Mouse (Mus musculus): ENCODE results near the gene Rnf24. TPM values are rescaled to one million over a fixed set of nuclear protein-coding genes. Genes with fewer than 3 reads are reported as not detected.

Rnf24 gene
- 7.5 and 10.5 TPM in 2 replicates for polyA plus RNA-seq (2016; fragmentation: Nextera tagmentation; extraction: Ambion mirVana)

DNA sequence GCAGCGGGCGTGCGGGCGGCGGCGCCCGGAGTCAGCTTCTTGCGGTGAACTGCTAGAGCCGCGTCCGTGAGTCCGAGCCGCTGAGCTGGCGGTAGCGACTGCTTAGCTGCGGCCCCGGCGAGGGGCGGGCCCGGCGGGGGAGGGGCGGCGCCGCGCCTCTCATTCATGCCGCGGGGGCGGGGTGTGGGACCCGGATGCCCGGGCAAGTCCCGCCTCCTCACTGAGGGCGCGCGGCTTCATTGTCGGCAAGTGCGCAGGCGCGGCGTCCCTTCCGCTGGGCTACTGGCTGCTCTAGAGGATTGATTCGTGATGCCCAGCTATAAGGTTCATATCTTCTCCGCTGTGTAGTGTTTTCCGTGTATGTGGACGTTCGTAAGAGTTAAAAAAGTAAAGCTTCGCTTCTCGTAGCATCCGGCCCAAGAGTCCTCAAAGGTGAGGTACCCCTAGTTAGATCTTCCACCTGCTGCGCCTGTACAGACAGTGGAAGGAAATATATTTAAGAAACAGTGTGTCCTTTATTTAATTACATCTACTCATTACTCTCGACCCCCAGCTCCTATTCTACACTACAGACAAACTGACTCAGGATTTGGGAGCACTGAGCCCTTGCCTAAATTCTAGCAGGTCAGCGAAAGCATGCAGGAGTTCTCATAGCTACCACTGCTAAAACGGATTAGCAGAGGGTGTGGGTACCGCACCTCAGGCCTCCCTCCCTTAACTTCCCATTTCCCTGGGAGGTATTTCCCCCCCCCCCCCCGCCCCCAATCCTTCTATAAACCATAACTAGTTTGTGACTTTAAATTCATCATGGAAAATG is at the start of gene Rnf24:
TSS of gene Rnf24 (minus strand) at position 146 of the 817 bp plus-strand sequence.
- no peaks in the 10 kb centered on the region for H3K9me3 ChIP-seq (replicated peaks)
- H3K4me3 ChIP-seq: peak within 1 kb of the TSS; percentile 75
- H3K27ac ChIP-seq (replicated peaks): peak within 1 kb of the TSS; percentile 94
- H3K4me1 ChIP-seq: peaks cover 19% of the 10 kb centered on the region
- WGBS: under 1% methylated on average over 53 of the region's 54 CpGs
- H3K36me3 ChIP-seq: no peaks in the 10 kb centered on the region
- peak; percentile 97 for DNase-seq (ENCODE audit: low spot score)
- H3K27me3 ChIP-seq (ENCODE audit: low read depth, poor library complexity, severe bottlenecking): no peaks in the 10 kb centered on the region

DNA sequence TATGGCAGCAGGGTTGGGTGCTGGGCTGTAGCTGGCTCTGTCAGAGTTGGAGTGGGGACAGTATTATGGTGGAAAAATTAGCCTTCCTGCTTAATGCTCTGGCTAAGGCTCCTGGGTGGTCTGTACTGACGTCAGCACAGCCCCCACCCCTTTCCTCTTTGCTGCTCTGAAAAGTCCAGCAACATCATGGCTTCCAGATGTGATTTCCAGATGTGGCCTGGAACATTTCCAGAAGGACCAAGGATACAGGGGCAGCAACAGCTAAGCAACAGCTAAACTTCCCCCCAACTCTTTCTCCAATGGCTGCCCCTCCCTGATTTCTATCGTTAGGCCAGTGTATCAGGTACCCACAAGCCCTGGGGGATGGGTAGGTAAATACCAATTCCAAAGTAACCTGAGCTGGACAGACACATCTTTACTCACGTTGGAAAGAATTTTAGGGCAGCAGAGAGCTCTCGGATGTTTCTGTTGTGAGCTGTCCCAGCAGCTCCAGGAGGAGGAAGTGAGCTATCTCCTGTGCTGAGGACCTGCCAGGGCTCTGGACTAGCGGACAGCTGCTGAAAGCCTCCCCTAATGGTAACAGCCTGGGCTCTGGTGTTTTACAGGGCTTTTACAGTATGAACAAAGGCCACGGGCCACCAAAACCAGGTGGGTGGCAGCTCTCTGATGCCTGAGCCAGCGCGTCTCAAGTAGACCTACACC is 49.3 kb upstream of the Rnf24 start:
- no peaks in the 10 kb centered on the region for H3K9me3 ChIP-seq (replicated peaks)
- H3K4me3 ChIP-seq: no peak overlapping the region
- no peaks in the 10 kb centered on the region for H3K36me3 ChIP-seq
- H3K27ac ChIP-seq (replicated peaks): no peak overlapping the region
- DNase-seq (ENCODE audit: low spot score): no peak
- H3K4me1 ChIP-seq: no peaks in the 10 kb centered on the region; the same call in 1 of the 2 replicates
- WGBS: 75% methylated on average over 8 of the region's 8 CpGs
- no peaks in the 10 kb centered on the region for H3K27me3 ChIP-seq (ENCODE audit: low read depth, poor library complexity, severe bottlenecking)

DNA sequence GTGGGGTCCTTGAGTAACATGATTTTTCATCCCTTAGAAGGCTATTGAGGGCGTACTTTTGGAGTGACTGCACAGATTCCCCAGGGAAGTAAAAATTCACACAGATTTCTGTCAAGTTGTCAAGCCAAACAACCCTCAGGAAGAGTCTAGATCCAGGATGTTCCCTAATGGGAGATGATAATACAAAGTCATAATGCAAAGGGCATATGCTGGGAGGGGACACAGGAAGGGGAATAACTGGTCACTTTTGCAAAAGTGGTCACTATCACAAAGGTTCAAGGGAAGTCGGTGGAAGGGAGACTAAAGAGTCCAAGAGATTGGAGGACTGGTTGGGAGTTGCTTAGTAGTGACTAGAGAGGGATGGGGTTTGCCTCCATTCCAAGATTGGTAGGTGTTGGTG is 48.2 kb upstream of the Rnf24 start:
- 92% methylated on average over 2 of the region's 2 CpGs for WGBS
- H3K4me1 ChIP-seq: no peaks in the 10 kb centered on the region; the same call in 1 of the 2 replicates
- no peak overlapping the region for H3K27ac ChIP-seq (replicated peaks)

DNA sequence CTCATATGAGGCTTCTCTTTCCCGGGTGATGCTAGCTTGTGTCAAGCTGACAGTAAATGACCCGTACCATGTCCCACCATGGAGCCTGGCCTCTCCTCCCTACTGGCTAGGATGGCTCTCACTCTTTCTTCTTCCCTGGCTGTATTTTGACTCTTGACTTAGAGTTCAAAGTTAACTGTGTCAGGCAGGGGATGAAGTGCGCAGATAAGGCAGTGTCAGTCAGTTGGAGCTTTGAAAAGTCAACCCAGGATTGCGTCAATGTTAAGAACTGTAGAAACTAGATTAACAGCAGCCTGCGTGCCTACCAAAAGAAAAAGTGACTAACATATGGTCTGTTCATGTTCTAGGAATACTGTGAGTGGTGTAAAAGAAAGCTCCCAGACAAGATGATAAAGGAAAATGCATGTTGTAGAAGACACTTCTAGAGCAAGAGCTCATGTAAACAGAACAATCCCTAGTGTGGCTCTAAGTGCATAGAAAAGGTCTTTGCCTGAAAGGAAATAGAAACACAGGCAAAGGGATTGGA is 44.7 kb upstream of the Rnf24 start:
- no peaks in the 10 kb centered on the region for H3K36me3 ChIP-seq
- no peak for DNase-seq (ENCODE audit: low spot score)
- H3K4me1 ChIP-seq: no peaks in the 10 kb centered on the region; the same call in 1 of the 2 replicates
- WGBS: 93% methylated on average over 5 of the region's 5 CpGs
- H3K27ac ChIP-seq (replicated peaks): no peak overlapping the region
- no peak overlapping the region for H3K4me3 ChIP-seq
- no peaks in the 10 kb centered on the region for H3K9me3 ChIP-seq (replicated peaks)
- H3K27me3 ChIP-seq (ENCODE audit: low read depth, poor library complexity, severe bottlenecking): no peaks in the 10 kb centered on the region

More for the DNA sequence above, 48.2 kb upstream of the Rnf24 start:
- no peak overlapping the region for H3K4me3 ChIP-seq
- no peak for DNase-seq (ENCODE audit: low spot score)
- H3K27me3 ChIP-seq (ENCODE audit: low read depth, poor library complexity, severe bottlenecking): no peaks in the 10 kb centered on the region
- no peaks in the 10 kb centered on the region for H3K9me3 ChIP-seq (replicated peaks)
- no peaks in the 10 kb centered on the region for H3K36me3 ChIP-seq

DNA sequence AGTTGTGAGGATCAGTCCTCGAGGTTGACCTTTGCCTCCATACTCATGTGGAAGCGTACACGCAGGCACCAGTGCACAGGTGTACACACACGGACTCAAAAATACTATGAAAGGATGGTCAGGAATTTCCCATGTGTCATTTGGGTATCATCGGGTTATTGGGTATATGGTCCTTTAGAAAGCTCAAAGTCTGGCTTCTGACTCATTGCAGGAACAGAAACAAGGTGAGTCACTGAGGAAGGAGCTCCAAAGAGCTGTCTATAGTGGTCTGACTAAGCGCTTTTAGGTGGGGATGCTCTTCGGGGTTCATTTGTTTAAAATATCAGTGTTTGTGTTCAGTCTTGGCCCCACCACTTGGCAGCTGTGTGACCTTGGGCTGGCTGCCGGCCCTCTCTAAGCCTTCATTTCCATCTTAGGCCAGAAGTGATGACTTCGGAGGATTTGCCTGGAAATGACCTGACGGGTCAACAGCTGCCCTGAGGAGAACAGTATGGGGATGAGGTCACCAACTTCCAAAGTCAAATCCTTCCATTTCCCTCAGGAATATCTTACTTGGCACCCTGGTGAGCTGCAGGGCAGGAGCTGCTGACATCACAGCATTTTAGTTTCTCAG is 33.8 kb upstream of the Rnf24 start:
- no peaks in the 10 kb centered on the region for H3K36me3 ChIP-seq
- 88% methylated on average over 10 of the region's 10 CpGs for WGBS
- H3K27me3 ChIP-seq (ENCODE audit: low read depth, poor library complexity, severe bottlenecking): no peaks in the 10 kb centered on the region
- no peak overlapping the region for H3K27ac ChIP-seq (replicated peaks)
- no peaks in the 10 kb centered on the region for H3K4me1 ChIP-seq
- H3K9me3 ChIP-seq (replicated peaks): no peaks in the 10 kb centered on the region
- H3K4me3 ChIP-seq: no peak overlapping the region
- DNase-seq (ENCODE audit: low spot score): no peak

DNA sequence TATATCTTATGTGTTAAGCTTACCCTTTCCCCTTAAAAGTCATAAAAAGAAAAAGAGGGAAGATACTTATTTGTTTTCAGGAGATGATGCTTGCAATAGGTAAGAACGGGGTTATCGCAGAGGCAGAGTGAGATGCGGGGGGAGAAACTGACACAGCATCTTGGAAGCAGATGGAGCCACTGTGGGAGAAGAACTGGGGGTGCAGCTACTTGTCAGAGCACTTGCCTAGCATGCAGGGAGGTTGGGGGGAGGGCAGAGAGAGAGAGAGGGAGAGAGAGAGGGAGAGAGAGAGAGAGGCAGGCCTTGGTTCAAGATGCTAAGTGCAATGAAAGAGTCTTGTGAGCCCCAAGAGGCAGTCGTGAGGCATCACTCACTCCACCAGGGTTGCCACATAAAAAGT is 32.5 kb upstream of the Rnf24 start:
- no peaks in the 10 kb centered on the region for H3K9me3 ChIP-seq (replicated peaks)
- 80% methylated on average over 4 of the region's 4 CpGs for WGBS
- DNase-seq (ENCODE audit: low spot score): no peak
- H3K4me3 ChIP-seq: no peak overlapping the region
- H3K27ac ChIP-seq (replicated peaks): no peak overlapping the region
- H3K4me1 ChIP-seq: no peaks in the 10 kb centered on the region
- H3K36me3 ChIP-seq: no peaks in the 10 kb centered on the region
- H3K27me3 ChIP-seq (ENCODE audit: low read depth, poor library complexity, severe bottlenecking): no peaks in the 10 kb centered on the region

DNA sequence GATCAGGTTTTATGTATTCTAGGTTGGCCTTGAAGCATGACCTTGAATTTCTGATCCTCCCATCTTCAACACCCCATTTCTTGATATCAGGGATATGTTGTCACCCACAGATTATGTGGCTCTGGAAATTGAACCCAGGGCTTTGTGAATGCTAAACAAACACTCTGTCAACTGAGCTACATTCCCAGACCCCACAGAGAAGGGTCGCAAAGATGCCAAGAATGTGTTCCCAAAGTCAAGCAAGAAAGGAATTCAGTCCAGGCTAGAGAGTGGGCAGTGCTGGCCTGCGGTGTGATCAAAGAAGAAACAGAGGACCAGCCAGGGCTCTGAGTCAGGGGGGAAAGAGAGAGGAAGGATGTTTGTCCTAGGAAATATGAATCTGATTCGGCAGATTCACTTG is 26.8 kb upstream of the Rnf24 start:
- H3K36me3 ChIP-seq: no peaks in the 10 kb centered on the region
- no peak for DNase-seq (ENCODE audit: low spot score)
- H3K4me1 ChIP-seq: no peaks in the 10 kb centered on the region
- no peaks in the 10 kb centered on the region for H3K27me3 ChIP-seq (ENCODE audit: low read depth, poor library complexity, severe bottlenecking)
- H3K9me3 ChIP-seq (replicated peaks): peaks cover 2% of the 10 kb centered on the region; the same call in 1 of the 2 replicates
- H3K27ac ChIP-seq (replicated peaks): no peak overlapping the region
- no peak overlapping the region for H3K4me3 ChIP-seq
- WGBS: 81% methylated on average over 3 of the region's 3 CpGs

DNA sequence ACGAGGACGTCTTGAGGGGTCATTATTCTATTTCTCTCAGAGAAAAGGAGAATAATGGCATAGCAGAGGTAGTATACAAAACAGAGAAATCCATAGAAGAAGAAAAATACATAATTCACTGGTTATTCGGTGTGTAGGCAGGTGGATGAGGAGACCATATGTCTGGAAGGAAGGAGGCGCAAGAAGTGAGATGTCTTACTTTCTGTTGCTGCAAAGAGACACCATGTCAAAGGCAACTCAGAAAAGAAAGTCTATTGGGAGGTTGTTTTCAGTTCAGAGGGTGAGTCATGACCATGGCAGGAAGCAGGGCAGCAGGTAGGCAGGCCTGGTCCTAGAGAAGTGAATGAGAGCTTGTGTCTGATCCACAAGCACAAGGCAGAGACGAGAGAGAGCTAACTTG is 26.2 kb upstream of the Rnf24 start:
- 93% methylated on average over 5 of the region's 5 CpGs for WGBS
- H3K9me3 ChIP-seq (replicated peaks): peaks cover 5% of the 10 kb centered on the region; the same call in 1 of the 2 replicates
- no peak overlapping the region for H3K27ac ChIP-seq (replicated peaks)
- H3K36me3 ChIP-seq: no peaks in the 10 kb centered on the region
- no peaks in the 10 kb centered on the region for H3K27me3 ChIP-seq (ENCODE audit: low read depth, poor library complexity, severe bottlenecking)
- no peak overlapping the region for H3K4me3 ChIP-seq
- H3K4me1 ChIP-seq: no peaks in the 10 kb centered on the region
- DNase-seq (ENCODE audit: low spot score): no peak

DNA sequence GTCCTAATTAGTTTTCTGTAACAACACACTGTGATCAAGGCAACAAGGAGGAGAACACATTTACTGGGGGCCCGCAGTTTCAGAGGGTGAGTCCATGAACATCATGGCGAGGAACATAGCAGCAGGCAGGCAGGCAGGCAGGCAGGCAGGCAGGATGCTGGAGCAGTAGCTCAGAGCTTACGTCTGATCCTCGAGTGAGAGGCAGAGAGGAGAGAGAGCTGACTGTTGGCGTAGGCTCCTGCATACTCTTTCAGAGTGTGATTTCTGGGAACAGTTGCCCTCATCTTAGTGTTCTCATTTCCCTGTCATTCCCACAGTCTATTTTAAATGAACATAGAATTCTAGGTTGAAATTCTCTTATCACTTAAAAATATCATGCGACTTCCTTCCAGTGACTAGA is 24.4 kb upstream of the Rnf24 start:
- DNase-seq (ENCODE audit: low spot score): no peak
- Histone ChIP-seq H3K36me3 (no peaks in the 10 kb centered on the region), H3K9me3 (replicated peaks) (peaks cover 5% of the 10 kb centered on the region; the same call in 1 of the 2 replicates), H3K4me1 (no peaks in the 10 kb centered on the region), H3K27ac (replicated peaks) (no peak overlapping the region), H3K4me3 (no peak overlapping the region), H3K27me3 (ENCODE audit: low read depth, poor library complexity, severe bottlenecking) (no peaks in the 10 kb centered on the region)
- 71% methylated on average over 6 of the region's 6 CpGs for WGBS

DNA sequence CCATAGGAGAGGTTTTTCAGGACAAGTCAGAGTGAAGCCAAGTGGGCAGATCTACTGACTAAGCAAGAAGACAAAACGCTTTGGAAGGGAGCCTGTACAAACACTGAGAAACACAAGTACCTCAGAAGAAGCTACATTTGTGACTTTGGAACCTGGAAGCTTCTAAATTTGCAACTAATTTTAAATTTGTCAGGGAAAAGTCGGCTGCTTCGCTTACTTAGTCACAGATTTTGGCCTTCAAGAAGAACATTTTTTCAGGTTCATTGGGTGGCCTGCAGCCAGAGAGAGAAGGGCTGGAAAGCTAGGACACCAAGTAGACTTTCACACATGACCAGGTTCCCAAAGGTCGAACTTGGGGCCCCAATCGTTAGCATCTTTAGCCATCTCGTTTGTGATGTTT is 21.0 kb upstream of the Rnf24 start:
- Histone ChIP-seq H3K27ac (replicated peaks) (no peak overlapping the region), H3K4me3 (no peak overlapping the region), H3K4me1 (no peaks in the 10 kb centered on the region), H3K9me3 (replicated peaks) (peaks cover 5% of the 10 kb centered on the region; the same call in 1 of the 2 replicates), H3K27me3 (ENCODE audit: low read depth, poor library complexity, severe bottlenecking) (no peaks in the 10 kb centered on the region), H3K36me3 (no peaks in the 10 kb centered on the region)
- no peak for DNase-seq (ENCODE audit: low spot score)
- WGBS: 89% methylated on average over 6 of the region's 6 CpGs

DNA sequence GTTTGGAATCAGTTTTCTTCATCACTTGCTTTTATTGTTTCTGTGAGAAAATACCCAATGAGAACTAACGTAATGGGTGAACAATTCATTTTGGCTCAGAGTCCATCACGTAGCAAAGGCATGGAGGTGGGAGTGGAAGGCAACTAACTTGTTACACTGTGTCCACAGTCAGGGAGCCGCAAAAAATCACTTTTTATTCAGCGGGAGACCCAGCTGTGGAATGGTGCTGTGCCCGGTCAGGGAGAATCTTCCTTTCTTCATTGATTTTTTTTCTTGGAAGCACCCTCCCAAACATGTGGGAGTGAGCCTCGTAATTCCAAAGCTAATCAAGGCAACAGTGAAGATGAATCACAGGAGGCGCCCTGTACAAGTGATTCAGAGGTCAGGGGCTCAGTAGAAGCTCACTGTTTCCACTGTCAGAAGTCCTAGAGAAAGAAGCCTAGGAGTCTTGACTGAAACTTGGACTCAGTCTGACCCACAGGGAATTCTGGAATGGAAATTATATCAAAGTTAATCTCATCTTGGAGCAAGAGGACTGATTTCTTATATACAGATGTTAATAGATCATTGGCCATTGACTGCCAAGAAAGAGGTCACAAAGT is 19.7 kb upstream of the Rnf24 start:
- no peak for DNase-seq (ENCODE audit: low spot score)
- H3K4me3 ChIP-seq: no peak overlapping the region
- 84% methylated on average over 7 of the region's 7 CpGs for WGBS
- H3K27me3 ChIP-seq (ENCODE audit: low read depth, poor library complexity, severe bottlenecking): no peaks in the 10 kb centered on the region
- H3K27ac ChIP-seq (replicated peaks): no peak overlapping the region
- H3K36me3 ChIP-seq: no peaks in the 10 kb centered on the region
- H3K4me1 ChIP-seq: no peaks in the 10 kb centered on the region
- H3K9me3 ChIP-seq (replicated peaks): peaks cover 5% of the 10 kb centered on the region; the same call in 1 of the 2 replicates

DNA sequence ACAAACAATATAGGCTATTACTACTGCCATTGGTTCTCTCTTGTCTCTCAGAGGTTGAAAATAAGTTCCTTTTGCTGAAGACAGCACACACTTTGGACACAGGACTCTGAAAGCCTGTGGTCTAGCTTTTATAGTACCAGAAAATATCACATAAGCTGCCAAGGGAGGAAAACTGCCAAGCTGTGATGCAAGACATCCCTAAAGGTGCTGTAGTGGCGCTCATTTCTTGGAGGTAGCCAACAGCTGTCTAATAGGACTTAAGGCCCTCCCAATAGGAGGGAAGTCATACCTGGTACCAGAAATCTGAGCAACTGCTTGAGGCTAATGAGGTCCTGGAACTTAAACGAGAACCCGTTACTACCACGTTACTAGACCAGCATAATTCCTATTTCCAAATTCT is 19.1 kb upstream of the Rnf24 start:
- Histone ChIP-seq H3K36me3 (no peaks in the 10 kb centered on the region), H3K4me3 (no peak overlapping the region), H3K4me1 (no peaks in the 10 kb centered on the region), H3K9me3 (replicated peaks) (peaks cover 5% of the 10 kb centered on the region; the same call in 1 of the 2 replicates), H3K27me3 (ENCODE audit: low read depth, poor library complexity, severe bottlenecking) (no peaks in the 10 kb centered on the region), H3K27ac (replicated peaks) (no peak overlapping the region)
- WGBS: 97% methylated on average over 4 of the region's 4 CpGs
- DNase-seq (ENCODE audit: low spot score): no peak

All from midbrain, embryonic 10.5 days (tissue).